Mouse (Mus musculus): ENCODE measurements around the gene L3mbtl1. TPM values are rescaled to one million over a fixed set of nuclear protein-coding genes. Genes with fewer than 3 reads are reported as not detected.
"Not testable (repeated sequence)": the region's sequence is repeated elsewhere in the genome, so short reads cannot be mapped to it uniquely, and the experiment has no call there.

Gene L3mbtl1
- polyA plus RNA-seq (2016; fragmentation: Nextera tagmentation; extraction: Ambion mirVana), result 0.06 and 0.19 TPM in 2 replicates

GRCm38 (mm10) chr2:162943148-162943846, at the start of gene L3mbtl1:
L3mbtl1 (plus strand) TSS chr2:162943472.
- Histone ChIP-seq H3K4me3 (peak within 1 kb of the TSS; percentile 68), H3K27me3 (replicated peaks; ENCODE audit: low read depth, poor library complexity, severe bottlenecking) (peaks cover 51% of the 10 kb centered on the region), H3K27ac (replicated peaks) (no peak within 1 kb of the TSS; the same call in 1 of the 2 replicates), H3K4me1 (peaks cover 23% of the 10 kb centered on the region), H3K9me3 (no peaks in the 10 kb centered on the region), H3K36me3 (replicated peaks) (peaks cover 28% of the 10 kb centered on the region)
- DNase-seq (ENCODE audit: low spot score), result peak; percentile 65
- WGBS, result under 1% methylated on average over 40 of the region's 40 CpGs

- H3K4me1 ChIP-seq, result peaks cover 13% of the 10 kb centered on the region
- not testable (repeated sequence) for H3K27ac ChIP-seq (replicated peaks); DNase-seq (ENCODE audit: low spot score); H3K9me3 ChIP-seq; H3K27me3 ChIP-seq (replicated peaks; ENCODE audit: low read depth, poor library complexity, severe bottlenecking); H3K36me3 ChIP-seq (replicated peaks); H3K4me3 ChIP-seq
- 88% methylated on average over 20 of the region's 20 CpGs for WGBS
Measured at GRCm38 (mm10) chr2:162899256-162899655, 44.0 kb upstream of the L3mbtl1 start.

- Histone ChIP-seq H3K27me3 (replicated peaks; ENCODE audit: low read depth, poor library complexity, severe bottlenecking) (no peaks in the 10 kb centered on the region), H3K4me1 (peaks cover 13% of the 10 kb centered on the region), H3K36me3 (replicated peaks) (no peaks in the 10 kb centered on the region), H3K4me3 (no peak overlapping the region), H3K9me3 (no peaks in the 10 kb centered on the region), H3K27ac (replicated peaks) (no peak overlapping the region)
- no peak for DNase-seq (ENCODE audit: low spot score)
- WGBS, result 75% methylated on average over 12 of the region's 12 CpGs
Measured at GRCm38 (mm10) chr2:162899880-162900589, 43.2 kb upstream of the L3mbtl1 start.

GRCm38 (mm10) chr2:162900590-162900916, 42.7 kb upstream of the L3mbtl1 start:
- Histone ChIP-seq H3K27ac (replicated peaks) (no peak overlapping the region), H3K4me1 (peaks cover 13% of the 10 kb centered on the region), H3K4me3 (no peak overlapping the region), H3K36me3 (replicated peaks) (no peaks in the 10 kb centered on the region), H3K27me3 (replicated peaks; ENCODE audit: low read depth, poor library complexity, severe bottlenecking) (no peaks in the 10 kb centered on the region), H3K9me3 (no peaks in the 10 kb centered on the region)
- DNase-seq (ENCODE audit: low spot score), result no peak
- WGBS, result 37% methylated on average over 2 of the region's 2 CpGs

- Histone ChIP-seq H3K36me3 (replicated peaks) (no peaks in the 10 kb centered on the region), H3K27ac (replicated peaks) (no peak overlapping the region), H3K27me3 (replicated peaks; ENCODE audit: low read depth, poor library complexity, severe bottlenecking) (peaks cover 7% of the 10 kb centered on the region; the same call in 1 of the 2 replicates), H3K9me3 (no peaks in the 10 kb centered on the region), H3K4me3 (no peak overlapping the region), H3K4me1 (peaks cover 12% of the 10 kb centered on the region)
- WGBS, result 63% methylated on average over 4 of the region's 4 CpGs
- DNase-seq (ENCODE audit: low spot score), result no peak
Measured at GRCm38 (mm10) chr2:162905902-162906301, 37.4 kb upstream of the L3mbtl1 start.

- 52% methylated on average over 16 of the region's 16 CpGs for WGBS
- DNase-seq (ENCODE audit: low spot score), result no peak
- H3K27me3 ChIP-seq (replicated peaks; ENCODE audit: low read depth, poor library complexity, severe bottlenecking), result peaks cover 7% of the 10 kb centered on the region; the same call in 1 of the 2 replicates
Measured at GRCm38 (mm10) chr2:162908052-162908491, 35.2 kb upstream of the L3mbtl1 start.

GRCm38 (mm10) chr2:162914040-162914439, 29.2 kb upstream of the L3mbtl1 start:
- Histone ChIP-seq H3K9me3 (no peaks in the 10 kb centered on the region), H3K4me1 (no peaks in the 10 kb centered on the region), H3K36me3 (replicated peaks) (no peaks in the 10 kb centered on the region), H3K27me3 (replicated peaks; ENCODE audit: low read depth, poor library complexity, severe bottlenecking) (no peaks in the 10 kb centered on the region), H3K27ac (replicated peaks) (no peak overlapping the region), H3K4me3 (no peak overlapping the region)
- 83% methylated on average over 3 of the region's 3 CpGs for WGBS
- no peak for DNase-seq (ENCODE audit: low spot score)

More at GRCm38 (mm10) chr2:162908052-162908491, 35.2 kb upstream of the L3mbtl1 start:
- Histone ChIP-seq H3K36me3 (replicated peaks) (no peaks in the 10 kb centered on the region), H3K4me1 (peaks cover 11% of the 10 kb centered on the region), H3K9me3 (no peaks in the 10 kb centered on the region), H3K27ac (replicated peaks) (no peak overlapping the region; the same call in 1 of the 2 replicates), H3K4me3 (no peak overlapping the region)

- H3K36me3 ChIP-seq (replicated peaks), result no peaks in the 10 kb centered on the region
- no peaks in the 10 kb centered on the region for H3K27me3 ChIP-seq (replicated peaks; ENCODE audit: low read depth, poor library complexity, severe bottlenecking)
- no peak overlapping the region for H3K27ac ChIP-seq (replicated peaks)
- H3K4me3 ChIP-seq, result no peak overlapping the region
- 63% methylated on average over 2 of the region's 2 CpGs for WGBS
- no peaks in the 10 kb centered on the region for H3K4me1 ChIP-seq
- no peaks in the 10 kb centered on the region for H3K9me3 ChIP-seq
- no peak for DNase-seq (ENCODE audit: low spot score)
Measured at GRCm38 (mm10) chr2:162914519-162914918, 28.8 kb upstream of the L3mbtl1 start.

- 0 out of 2 replicates have a peak, but pooled peaks cover 2% of the 10 kb centered on the region for H3K4me1 ChIP-seq
- WGBS, result 67% methylated on average over 5 of the region's 5 CpGs
- no peaks in the 10 kb centered on the region for H3K27me3 ChIP-seq (replicated peaks; ENCODE audit: low read depth, poor library complexity, severe bottlenecking)
- H3K36me3 ChIP-seq (replicated peaks), result no peaks in the 10 kb centered on the region
- no peak overlapping the region for H3K4me3 ChIP-seq
- no peak for DNase-seq (ENCODE audit: low spot score)
- no peaks in the 10 kb centered on the region for H3K9me3 ChIP-seq
- H3K27ac ChIP-seq (replicated peaks), result no peak overlapping the region
Measured at GRCm38 (mm10) chr2:162919926-162920325, 23.3 kb upstream of the L3mbtl1 start.

- Histone ChIP-seq H3K27me3 (replicated peaks; ENCODE audit: low read depth, poor library complexity, severe bottlenecking) (no peaks in the 10 kb centered on the region), H3K27ac (replicated peaks) (no peak overlapping the region), H3K4me3 (no peak overlapping the region), H3K4me1 (0 out of 2 replicates have a peak, but pooled peaks cover 2% of the 10 kb centered on the region), H3K36me3 (replicated peaks) (no peaks in the 10 kb centered on the region), H3K9me3 (no peaks in the 10 kb centered on the region)
- 17% methylated on average over 6 of the region's 6 CpGs for WGBS
- DNase-seq (ENCODE audit: low spot score), result peak; percentile 53
Measured at GRCm38 (mm10) chr2:162922183-162922582, 21.1 kb upstream of the L3mbtl1 start.

GRCm38 (mm10) chr2:162922834-162923233, 20.4 kb upstream of the L3mbtl1 start:
- WGBS, result 72% methylated on average over 5 of the region's 5 CpGs

GRCm38 (mm10) chr2:162924126-162924525, 19.1 kb upstream of the L3mbtl1 start:
- H3K4me3 ChIP-seq, result no peak overlapping the region
- 0 out of 2 replicates have a peak, but pooled peaks cover 3% of the 10 kb centered on the region for H3K27me3 ChIP-seq (replicated peaks; ENCODE audit: low read depth, poor library complexity, severe bottlenecking)
- 0 out of 2 replicates have a peak, but pooled peaks cover 2% of the 10 kb centered on the region for H3K4me1 ChIP-seq
- no peaks in the 10 kb centered on the region for H3K36me3 ChIP-seq (replicated peaks)
- WGBS, result 85% methylated on average over 5 of the region's 5 CpGs
- no peaks in the 10 kb centered on the region for H3K9me3 ChIP-seq
- no peak overlapping the region for H3K27ac ChIP-seq (replicated peaks)
- no peak for DNase-seq (ENCODE audit: low spot score)

More at GRCm38 (mm10) chr2:162922834-162923233, 20.4 kb upstream of the L3mbtl1 start:
- Histone ChIP-seq H3K4me1 (0 out of 2 replicates have a peak, but pooled peaks cover 2% of the 10 kb centered on the region), H3K27ac (replicated peaks) (no peak overlapping the region), H3K27me3 (replicated peaks; ENCODE audit: low read depth, poor library complexity, severe bottlenecking) (no peaks in the 10 kb centered on the region), H3K36me3 (replicated peaks) (no peaks in the 10 kb centered on the region), H3K9me3 (no peaks in the 10 kb centered on the region), H3K4me3 (no peak overlapping the region)
- no peak for DNase-seq (ENCODE audit: low spot score)

All from embryonic facial prominence, embryonic 10.5 days (tissue).